Mouse (Mus musculus): ENCODE results near the gene Gtf3c1. TPM values are rescaled to one million over a fixed set of nuclear protein-coding genes. Genes with fewer than 3 reads are reported as not detected.

The Gtf3c1 gene
- polyA plus RNA-seq, 1 experiment from 2014 or later, result 32.6 TPM

DNA sequence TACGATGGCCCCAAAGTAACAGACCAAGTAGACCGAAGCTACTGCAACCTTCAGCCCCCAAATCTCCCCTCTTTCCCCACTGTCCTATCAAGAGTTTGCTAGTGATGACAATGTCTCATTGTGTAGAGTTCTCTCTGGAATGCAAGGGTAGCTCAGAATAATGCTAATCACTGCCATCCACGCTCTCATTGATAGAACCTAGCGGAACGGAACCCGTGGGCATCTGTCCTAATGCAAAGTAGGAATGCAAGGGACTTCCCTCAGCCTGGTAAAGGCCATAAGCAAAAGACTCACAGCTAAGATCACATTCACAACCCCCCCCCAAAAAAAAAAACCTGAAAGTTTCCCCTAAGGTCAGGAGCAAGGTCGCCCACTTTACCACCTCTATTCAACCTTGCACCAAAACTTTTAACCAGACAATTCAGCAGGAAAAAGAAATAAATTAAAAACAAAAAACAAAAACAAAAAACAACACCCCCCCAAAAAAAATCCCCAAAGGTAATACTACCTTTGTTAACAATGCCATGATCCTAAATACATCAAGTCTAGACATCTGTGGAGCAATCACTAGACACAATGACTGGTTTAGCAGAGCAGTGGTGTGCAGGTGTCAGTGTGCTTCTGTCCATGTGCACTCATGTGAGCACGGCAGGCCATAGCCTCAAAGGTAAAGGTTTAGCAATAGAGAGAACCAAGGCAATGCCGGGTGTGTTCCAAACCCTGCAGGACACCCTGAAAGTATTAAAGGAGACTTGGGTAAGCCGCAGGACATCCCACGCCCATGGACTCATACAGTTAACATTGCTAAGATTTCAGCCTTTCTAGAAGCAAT is 109.8 kb downstream of the Gtf3c1 start:
- no peaks in the 10 kb centered on the region for H3K4me1 ChIP-seq
- no peaks in the 10 kb centered on the region for H3K36me3 ChIP-seq (ENCODE audit: poor library complexity, severe bottlenecking)
- WGBS, result 88% methylated on average over 11 of the region's 11 CpGs
- H3K27ac ChIP-seq, result no peak overlapping the region
- H3K27me3 ChIP-seq, result no peaks in the 10 kb centered on the region
- H3K9me3 ChIP-seq (replicated peaks), result no peaks in the 10 kb centered on the region
- H3K4me2 ChIP-seq, result no peak overlapping the region
- H3K9ac ChIP-seq, result no peak overlapping the region
- ATAC-seq, result no peak
- no peak overlapping the region for H3K4me3 ChIP-seq

GRCm38 (mm10) chr7:125597083-125597482 is 110.5 kb downstream of the Gtf3c1 start:
- WGBS, result 92% methylated on average over 9 of the region's 9 CpGs
- Histone ChIP-seq H3K27ac (no peak overlapping the region), H3K4me3 (no peak overlapping the region), H3K4me1 (no peaks in the 10 kb centered on the region), H3K4me2 (no peak overlapping the region), H3K27me3 (no peaks in the 10 kb centered on the region), H3K36me3 (ENCODE audit: poor library complexity, severe bottlenecking) (no peaks in the 10 kb centered on the region), H3K9me3 (replicated peaks) (no peaks in the 10 kb centered on the region), H3K9ac (no peak overlapping the region)
- no peak for ATAC-seq

- Histone ChIP-seq H3K9me3 (replicated peaks) (no peaks in the 10 kb centered on the region), H3K36me3 (ENCODE audit: poor library complexity, severe bottlenecking) (no peaks in the 10 kb centered on the region), H3K27ac (no peak overlapping the region), H3K4me3 (no peak overlapping the region), H3K4me2 (no peak overlapping the region), H3K9ac (no peak overlapping the region), H3K27me3 (no peaks in the 10 kb centered on the region), H3K4me1 (no peaks in the 10 kb centered on the region)
- ATAC-seq, result no peak
- 60% methylated on average over 3 of the region's 3 CpGs for WGBS
Observed at GRCm38 (mm10) chr7:125596406-125596805, 111.2 kb downstream of the Gtf3c1 start.

- H3K4me1 ChIP-seq, result no peaks in the 10 kb centered on the region
- no peak overlapping the region for H3K4me3 ChIP-seq
- WGBS, result 84% methylated on average over 4 of the region's 4 CpGs
- H3K27ac ChIP-seq, result no peak overlapping the region
- ATAC-seq, result no peak
- no peaks in the 10 kb centered on the region for H3K36me3 ChIP-seq (ENCODE audit: poor library complexity, severe bottlenecking)
- no peak overlapping the region for H3K4me2 ChIP-seq
- no peaks in the 10 kb centered on the region for H3K27me3 ChIP-seq
- no peak overlapping the region for H3K9ac ChIP-seq
- no peaks in the 10 kb centered on the region for H3K9me3 ChIP-seq (replicated peaks)
Observed at GRCm38 (mm10) chr7:125593831-125594230, 113.7 kb downstream of the Gtf3c1 start.

Other genes starting within 250 kb of the Gtf3c1 start
- gene Nsmce1, start 216.2 kb downstream of the Gtf3c1 start, polyA plus RNA-seq (2015; fragmentation: Nextera tagmentation; extraction: Ambion mirVana), result 137 TPM in 2 replicates
- gene Il4ra, start 155.7 kb downstream of the Gtf3c1 start, polyA plus RNA-seq (2015; fragmentation: Nextera tagmentation; extraction: Ambion mirVana), result 1.8 and 2.0 TPM in 2 replicates
- 0.24 and 0.26 TPM in 2 replicates for gene Il21r, start 104.4 kb downstream of the Gtf3c1 start, polyA plus RNA-seq (2015; fragmentation: Nextera tagmentation; extraction: Ambion mirVana)
- gene D430042O09Rik, start 108 bp upstream of the Gtf3c1 start, polyA plus RNA-seq (2015; fragmentation: Nextera tagmentation; extraction: Ambion mirVana), result 8.1 TPM in 2 replicates

Measured in forebrain, embryonic 13.5 days (tissue).